ENCODE assay signal across 27 mouse cellular contexts in genomic region chr4:141708005-141708404, GRCm38 (mm10). TPM values are rescaled to one million over a fixed set of nuclear protein-coding genes. Genes with fewer than 3 reads are reported as not detected.
DNase-seq lines count a peak whose midpoint lies in the region; ATAC-seq and TF ChIP-seq lines count a peak whose summit lies in the region.
"Had no signal": no experiment of that assay in that cellular context is flagged by ENCODE, and none has a peak within 500 bp of the region (broad histone marks: within the 10 kb centered on the region; RNA-seq: fewer than 3 reads in every experiment).

No protein-coding gene starts in this region.

- no peaks in the 10 kb centered on the region for H3K9me3 ChIP-seq in liver, embryonic 12.5 days (replicated peaks)
- H3K9me3 ChIP-seq in hindbrain, embryonic 12.5 days (replicated peaks), result no peaks in the 10 kb centered on the region
- no peaks in the 10 kb centered on the region for H3K9me3 ChIP-seq in hindbrain, embryonic 10.5 days
- H3K9me3 ChIP-seq: embryonic facial prominence, embryonic 15.5 days; forebrain, embryonic 12.5 days; heart, embryonic 10.5 days had no signal

- peaks cover 32% of the 10 kb centered on the region for H3K4me1 ChIP-seq in liver, adult 2 months (ENCODE audit: control insufficient read depth, insufficient read depth, low read length)
- 0 out of 2 replicates have a peak, but pooled peaks cover 5% of the 10 kb centered on the region for H3K4me1 ChIP-seq in liver, embryonic 12.5 days
- no peaks in the 10 kb centered on the region for H3K4me1 ChIP-seq in hindbrain, embryonic 12.5 days
- H3K4me1 ChIP-seq in hindbrain, embryonic 10.5 days (replicated peaks), result no peaks in the 10 kb centered on the region
- H3K4me1 ChIP-seq: embryonic facial prominence, embryonic 15.5 days; forebrain, embryonic 12.5 days; heart, embryonic 10.5 days had no signal

- H3K4me3 ChIP-seq in liver, adult 2 months (ENCODE audit: insufficient read depth, low read depth, low read length), result no peak overlapping the region
- H3K4me3 ChIP-seq in liver, embryonic 12.5 days, result no peak overlapping the region
- H3K4me3 ChIP-seq in hindbrain, embryonic 12.5 days, result no peak overlapping the region
- H3K4me3 ChIP-seq in hindbrain, embryonic 10.5 days, result no peak overlapping the region
- H3K4me3 ChIP-seq: embryonic facial prominence, embryonic 15.5 days; forebrain, embryonic 12.5 days; heart, embryonic 10.5 days had no signal

- no peaks in the 10 kb centered on the region for H3K27me3 ChIP-seq in liver, adult 2 months (ENCODE audit: control insufficient read depth, insufficient read depth, low read length)
- H3K27me3 ChIP-seq in liver, embryonic 12.5 days (replicated peaks), result no peaks in the 10 kb centered on the region
- no peaks in the 10 kb centered on the region for H3K27me3 ChIP-seq in hindbrain, embryonic 12.5 days
- H3K27me3 ChIP-seq in hindbrain, embryonic 10.5 days (ENCODE audit: insufficient read depth, poor library complexity, severe bottlenecking), result no peaks in the 10 kb centered on the region
- H3K27me3 ChIP-seq: embryonic facial prominence, embryonic 15.5 days; forebrain, embryonic 12.5 days had no signal

- ATAC-seq in liver, embryonic 12.5 days, result no peak
- ATAC-seq in erythroid progenitor cell, adult 5-6 weeks (replicated peaks; ENCODE audit: low FRiP score, poor library complexity, severe bottlenecking), result 0 out of 2 replicates have a peak, but pooled peaks have one; percentile 13
- ATAC-seq in megakaryocyte progenitor cell, adult 5-6 weeks (replicated peaks; ENCODE audit: poor library complexity), result 0 out of 2 replicates have a peak, but pooled peaks have one; percentile 17
- no peak for ATAC-seq in hindbrain, embryonic 12.5 days (ENCODE audit: low FRiP score)
- ATAC-seq: forebrain, embryonic 16.5 days; hindbrain, embryonic 16.5 days; inflammation-experienced regulatory T-cells, adult 6 months had no signal

- peak overlapping the region; percentile 42 for H3K27ac ChIP-seq in liver, adult 2 months (replicated peaks; ENCODE audit: insufficient read depth, low read depth, low read length)
- H3K27ac ChIP-seq in liver, embryonic 12.5 days, result no peak overlapping the region
- no peak overlapping the region for H3K27ac ChIP-seq in hindbrain, embryonic 12.5 days
- no peak overlapping the region for H3K27ac ChIP-seq in hindbrain, embryonic 10.5 days
- H3K27ac ChIP-seq: embryonic facial prominence, embryonic 15.5 days; forebrain, embryonic 12.5 days; heart, embryonic 10.5 days had no signal

- DNase-seq in liver, adult 2 months (ENCODE audit: extremely low read depth, low read depth, low spot score), result peak; percentile 70
- DNase-seq in lung, postnatal 36 days, result peak; percentile 36
- no peak for DNase-seq in lung, postnatal 25 days (ENCODE audit: low spot score)
- no peak for DNase-seq in hindbrain, embryonic 10.5 days (ENCODE audit: low spot score)
- DNase-seq: adrenal gland, adult 2 months; cerebellum, adult 11 months; cerebellum, adult 8-10 months; cerebellum, postnatal 14 days; embryo, embryonic 11 days; gastrocnemius, postnatal 25 days; heart, adult 18-20 months had no signal

- TF ChIP-seq POLR2A in liver, adult 2 months (IDR thresholded peaks at IDR 0.05; ENCODE audit: extremely low read depth, insufficient read depth, low read length), result no peak

- H3K9ac ChIP-seq in liver, adult 2 months (ENCODE audit: low read depth, low read length), result no peak overlapping the region
- H3K9ac ChIP-seq in liver, embryonic 12.5 days, result no peak overlapping the region
- H3K9ac ChIP-seq in hindbrain, embryonic 12.5 days, result no peak overlapping the region
- H3K9ac ChIP-seq: embryonic facial prominence, embryonic 15.5 days; forebrain, embryonic 12.5 days had no signal

- peaks cover 97% of the 10 kb centered on the region for H3K36me3 ChIP-seq in liver, adult 2 months (ENCODE audit: control insufficient read depth, insufficient read depth, low read length)
- peaks cover 100% of the 10 kb centered on the region for H3K36me3 ChIP-seq in liver, embryonic 12.5 days
- H3K36me3 ChIP-seq in hindbrain, embryonic 12.5 days, result peaks cover 92% of the 10 kb centered on the region
- peaks cover 100% of the 10 kb centered on the region for H3K36me3 ChIP-seq in hindbrain, embryonic 10.5 days

- H3K4me2 ChIP-seq in liver, embryonic 12.5 days, result no peak overlapping the region
- H3K4me2 ChIP-seq in hindbrain, embryonic 12.5 days (replicated peaks), result no peak overlapping the region
- H3K4me2 ChIP-seq: embryonic facial prominence, embryonic 15.5 days; forebrain, embryonic 12.5 days had no signal

- TF ChIP-seq CTCF in liver, adult 2 months (IDR thresholded peaks at IDR 0.05; ENCODE audit: low read depth, low read length), result no peak

- 52% methylated on average over 7 of the region's 7 CpGs for WGBS in liver, adult 2 months
- WGBS in liver, embryonic 12.5 days (ENCODE audit: insufficient replicate concordance), result 87% methylated on average over 7 of the region's 7 CpGs
- 98% methylated on average over 7 of the region's 7 CpGs for WGBS in hindbrain, embryonic 12.5 days
- 93% methylated on average over 7 of the region's 7 CpGs for WGBS in hindbrain, embryonic 10.5 days

- peaks cover 48% of the 10 kb centered on the region; the same call in 1 of the 2 replicates for H3K79me2 ChIP-seq in liver, adult 2 months (ENCODE audit: control insufficient read depth, insufficient read depth, low read length)

RNA-seq across cellular contexts. Expression of gene Ddi2, which starts 15.2 kb away (rescaled TPM):
- 59.2 and 64.0 TPM in 2 replicates for total RNA-seq in liver, adult 2 months (2014; rRNA removed)
- polyA plus RNA-seq in liver, adult 2 months (2012; rRNA removed), result 51.2 and 55.7 TPM in 2 replicates
- polyA plus RNA-seq in liver, embryonic 12.5 days (2016; fragmentation: Nextera tagmentation; extraction: Ambion mirVana), result 28.0 and 28.6 TPM in 2 replicates
- total RNA-seq in erythroid progenitor cell, adult 5-6 weeks (2015; ENCODE audit: low replicate concordance), result 22.7 and 29.8 TPM in 2 replicates
- 35.1 and 37.0 TPM in 2 replicates for total RNA-seq in erythroid progenitor cell, adult 5-6 weeks (2017; ENCODE audit: low replicate concordance)
- total RNA-seq in megakaryocyte progenitor cell, adult 5-6 weeks (2015), result 15.0 and 18.7 TPM in 2 replicates
- 23.7 and 29.4 TPM in 2 replicates for total RNA-seq in megakaryocyte progenitor cell, adult 5-6 weeks (2017)
- 28.1 and 28.7 TPM in 2 replicates for polyA plus RNA-seq in hindbrain, embryonic 12.5 days (2016; fragmentation: Nextera tagmentation; extraction: Ambion mirVana)
- 20.8 and 28.4 TPM in 2 replicates for polyA plus RNA-seq in hindbrain, embryonic 10.5 days (2016; fragmentation: Nextera tagmentation; extraction: Ambion mirVana)

RNA-seq across cellular contexts. Expression of gene Rsc1a1, which starts 22.6 kb away (rescaled TPM):
- total RNA-seq in liver, adult 2 months (2014; rRNA removed), result 16.3 and 30.3 TPM in 2 replicates
- 52.0 and 70.9 TPM in 2 replicates for polyA plus RNA-seq in liver, adult 2 months (2012; rRNA removed)
- 0.74 TPM in 1 of 2 replicates, not detected in the other for polyA plus RNA-seq in liver, embryonic 12.5 days (2016; fragmentation: Nextera tagmentation; extraction: Ambion mirVana)
- not detected in 2 replicates for total RNA-seq in erythroid progenitor cell, adult 5-6 weeks (2015; ENCODE audit: low replicate concordance)
- total RNA-seq in erythroid progenitor cell, adult 5-6 weeks (2017; ENCODE audit: low replicate concordance), result not detected in 2 replicates
- total RNA-seq in megakaryocyte progenitor cell, adult 5-6 weeks (2015), result 20.0 and 22.7 TPM in 2 replicates
- 6.6 and 7.6 TPM in 2 replicates for total RNA-seq in megakaryocyte progenitor cell, adult 5-6 weeks (2017)
- 0.43 TPM in 1 of 2 replicates, not detected in the other for polyA plus RNA-seq in hindbrain, embryonic 12.5 days (2016; fragmentation: Nextera tagmentation; extraction: Ambion mirVana)
- polyA plus RNA-seq in hindbrain, embryonic 10.5 days (2016; fragmentation: Nextera tagmentation; extraction: Ambion mirVana), result 2.9 TPM in 1 of 2 replicates, not detected in the other
- total RNA-seq: adrenal gland, adult 2 months; adrenal gland, postnatal 4 days; heart, postnatal 25 days had no signal
- polyA plus RNA-seq: embryonic facial prominence, embryonic 15.5 days; hindbrain, embryonic 16.5 days; inflammation-experienced regulatory T-cells, adult 6 months had no signal

RNA-seq across cellular contexts. Expression of gene Agmat, which starts 38.5 kb away (rescaled TPM):
- 164 and 180 TPM in 2 replicates for total RNA-seq in liver, adult 2 months (2014; rRNA removed)
- polyA plus RNA-seq in liver, adult 2 months (2012; rRNA removed), result 453 and 487 TPM in 2 replicates
- polyA plus RNA-seq in liver, embryonic 12.5 days (2016; fragmentation: Nextera tagmentation; extraction: Ambion mirVana), result 16.0 and 16.3 TPM in 2 replicates
- 1.3 TPM in 1 of 2 replicates, not detected in the other for total RNA-seq in erythroid progenitor cell, adult 5-6 weeks (2015; ENCODE audit: low replicate concordance)
- not detected in 2 replicates for total RNA-seq in erythroid progenitor cell, adult 5-6 weeks (2017; ENCODE audit: low replicate concordance)
- not detected in 2 replicates for total RNA-seq in megakaryocyte progenitor cell, adult 5-6 weeks (2015)
- not detected in 2 replicates for total RNA-seq in megakaryocyte progenitor cell, adult 5-6 weeks (2017)
- not detected in 2 replicates for polyA plus RNA-seq in hindbrain, embryonic 12.5 days (2016; fragmentation: Nextera tagmentation; extraction: Ambion mirVana)
- polyA plus RNA-seq in hindbrain, embryonic 10.5 days (2016; fragmentation: Nextera tagmentation; extraction: Ambion mirVana), result not detected in 2 replicates
- total RNA-seq: common myeloid progenitor, adult 5-6 weeks; gastrocnemius, adult 18-20 months had no signal
- polyA plus RNA-seq: embryonic facial prominence, embryonic 11.5 days; forebrain, embryonic 12.5 days; forebrain, embryonic 16.5 days; hindbrain, embryonic 11.5 days; inflammation-experienced regulatory T-cells, adult 6 months had no signal

RNA-seq across cellular contexts. Expression of gene Plekhm2, which starts 43.3 kb away (rescaled TPM):
- 2.7 and 5.0 TPM in 2 replicates for total RNA-seq in liver, adult 2 months (2014; rRNA removed)
- polyA plus RNA-seq in liver, adult 2 months (2012; rRNA removed), result 11.2 and 13.5 TPM in 2 replicates
- 1.9 and 2.4 TPM in 2 replicates for polyA plus RNA-seq in liver, embryonic 12.5 days (2016; fragmentation: Nextera tagmentation; extraction: Ambion mirVana)
- total RNA-seq in erythroid progenitor cell, adult 5-6 weeks (2015; ENCODE audit: low replicate concordance), result 10.1 and 17.3 TPM in 2 replicates
- total RNA-seq in erythroid progenitor cell, adult 5-6 weeks (2017; ENCODE audit: low replicate concordance), result 2.3 and 4.9 TPM in 2 replicates
- 7.2 and 12.8 TPM in 2 replicates for total RNA-seq in megakaryocyte progenitor cell, adult 5-6 weeks (2015)
- 9.8 and 11.0 TPM in 2 replicates for total RNA-seq in megakaryocyte progenitor cell, adult 5-6 weeks (2017)
- polyA plus RNA-seq in hindbrain, embryonic 12.5 days (2016; fragmentation: Nextera tagmentation; extraction: Ambion mirVana), result 6.3 and 7.6 TPM in 2 replicates
- 5.0 and 5.4 TPM in 2 replicates for polyA plus RNA-seq in hindbrain, embryonic 10.5 days (2016; fragmentation: Nextera tagmentation; extraction: Ambion mirVana)

Comparison
In these comparisons a context has a peak if more than half of its experiments do, and no peak if none do; other contexts are left out.
1. DNase-seq: peak in liver, adult 2 months (single experiment) and lung, postnatal 36 days (single experiment); none in lung, postnatal 25 days (single experiment) and hindbrain, embryonic 10.5 days (single experiment).
2. RNA of gene Rsc1a1, which starts 22.6 kb away (polyA plus RNA-seq): 52.0 to 70.9 TPM in liver, adult 2 months; 2.9 TPM in hindbrain, embryonic 10.5 days, 0.74 TPM in liver, embryonic 12.5 days and 0.43 TPM in hindbrain, embryonic 12.5 days; every median in the first group is over 10 times any median in the second.
3. RNA of gene Agmat, which starts 38.5 kb away (polyA plus RNA-seq): 453 to 487 TPM in liver, adult 2 months; 16.0 to 16.3 TPM in liver, embryonic 12.5 days, not detected in hindbrain, embryonic 12.5 days and not detected in hindbrain, embryonic 10.5 days; every median in the first group is over 10 times any median in the second.
4. ATAC-seq: peak in erythroid progenitor cell, adult 5-6 weeks (single experiment) and megakaryocyte progenitor cell, adult 5-6 weeks (single experiment); none in liver, embryonic 12.5 days (single experiment) and hindbrain, embryonic 12.5 days (single experiment).